Mouse (Mus musculus) gastrocnemius, postnatal 14 days (tissue): ENCODE data around the gene Ppie. TPM values are rescaled to one million over a fixed set of nuclear protein-coding genes. Genes with fewer than 3 reads are reported as not detected.
A peak's percentile ranks its signal among the peaks of the same experiment; 100 is the strongest.

Experiments
- DNase-seq: peaks from one replicate; pipeline ENCODE4 v3.0.0; 2021; ENCODE audit warnings: mixed read lengths
- intact Hi-C: fragments of 180-260 bp; cut with DNase I; formaldehyde crosslinking; loops from one replicate; pipeline ENCODE4 v1.15.1; 2025; ENCODE audit warnings: low total_unique reads
- total RNA-seq, 2 experiments: library from RNA; stranded (reverse); gene quantifications; 2 replicates each; pipeline ENCODE4 v1.2.3; 2021

Ppie gene
- total RNA-seq, 2 experiments from 2014 or later: 16.2 to 18.8 TPM

GRCm38 (mm10) chr4:123082283-123083163, 57.2 kb downstream of the Ppie start:
- intact Hi-C loops: loop anchor here (10.0 kb wide), 1 partner anchor 188 kb away; no protein-coding TSS in a partner anchor
- DNase-seq: peak; percentile 43

GRCm38 (mm10) chr4:123080791-123081190, 59.0 kb downstream of the Ppie start:
- intact Hi-C loops: loop anchor here (10.0 kb wide), 1 partner anchor 186 kb away; no protein-coding TSS in a partner anchor
- no peak for DNase-seq

GRCm38 (mm10) chr4:123078231-123078630, 61.5 kb downstream of the Ppie start:
- no peak for DNase-seq
- intact Hi-C loops: no loop called here

Other genes with a start within 250 kb of the Ppie start
- gene Mfsd2a, start 178.8 kb downstream of the Ppie start, total RNA-seq: under 1 TPM; 0.24 to 0.68 TPM
- gene Mycl, start 144.3 kb downstream of the Ppie start, total RNA-seq: 1 to 10 TPM; 2.2 to 2.3 TPM
- gene Trit1, start 123.4 kb downstream of the Ppie start, total RNA-seq: 10 to 100 TPM in 1 of 2 experiments, 1 to 10 TPM in 1; 8.3 to 12.2 TPM
- gene Bmp8b, start 34.8 kb downstream of the Ppie start, total RNA-seq: not detected
- gene Oxct2b, start 23.7 kb downstream of the Ppie start, total RNA-seq: not detected
- gene Hpcal4, start 43.3 kb upstream of the Ppie start, total RNA-seq: under 1 TPM; 0.06 to 0.07 TPM
- gene Nt5c1a, start 61.6 kb upstream of the Ppie start, total RNA-seq: 10 to 100 TPM in 1 of 2 experiments, 1 to 10 TPM in 1; 7.9 to 10.7 TPM
- 10 to 100 TPM; 11.8 to 18.1 TPM for gene Heyl, start 93.6 kb upstream of the Ppie start, total RNA-seq
- 100 to 1,000 TPM; 286 to 288 TPM for gene Pabpc4, start 122.4 kb upstream of the Ppie start, total RNA-seq
- gene Oxct2a, start 183.7 kb upstream of the Ppie start, total RNA-seq: under 1 TPM in 1 of 2 experiments, not detected in 1; 0.20 TPM
- under 1 TPM; 0.08 to 0.60 TPM for gene Bmp8a, start 203.3 kb upstream of the Ppie start, total RNA-seq